Mouse (Mus musculus): ENCODE data around the gene Mrps21. TPM values are rescaled to one million over a fixed set of nuclear protein-coding genes. Genes with fewer than 3 reads are reported as not detected.

The Mrps21 gene
- polyA plus RNA-seq, 1 experiment: 142 TPM

GRCm38 (mm10) chr3:95816681-95817080 is 54.6 kb downstream of the Mrps21 start:
- H3K27ac ChIP-seq (ENCODE audit: insufficient read depth, low read length): no peak overlapping the region
- H3K36me3 ChIP-seq (ENCODE audit: control insufficient read depth, insufficient read depth, low read length, poor library complexity, severe bottlenecking): no peaks in the 10 kb centered on the region; the same call in 1 of the 2 replicates
- no peaks in the 10 kb centered on the region for H3K27me3 ChIP-seq (ENCODE audit: control insufficient read depth, insufficient read depth, low read length, poor library complexity, severe bottlenecking)
- no peak overlapping the region for H3K9ac ChIP-seq (ENCODE audit: low read depth, poor library complexity, severe bottlenecking)
- H3K4me3 ChIP-seq (ENCODE audit: low read depth, low read length): no peak overlapping the region
- no peaks in the 10 kb centered on the region for H3K4me1 ChIP-seq (ENCODE audit: control insufficient read depth, insufficient read depth, low read length)
- TF ChIP-seq EP300 (IDR thresholded peaks at IDR 0.05; ENCODE audit: insufficient read depth, low read depth, low read length): no peak
- no peak for TF ChIP-seq POLR2A (IDR thresholded peaks at IDR 0.05; ENCODE audit: insufficient read depth, low read length)
- H3K9me3 ChIP-seq (replicated peaks; ENCODE audit: control insufficient read depth, insufficient read depth, low read length, poor library complexity, severe bottlenecking): no peaks in the 10 kb centered on the region

Other genes with a start within 250 kb of the Mrps21 start
- gene Ensa, start 246.5 kb downstream of the Mrps21 start, polyA plus RNA-seq (2011; ENCODE audit: insufficient read depth, insufficient read length, low read depth, missing spikeins): 67.4 and 68.5 TPM in 2 replicates
- 247 and 264 TPM in 2 replicates for gene Mcl1, start 212.7 kb downstream of the Mrps21 start, polyA plus RNA-seq (2011; ENCODE audit: insufficient read depth, insufficient read length, low read depth, missing spikeins)
- 6.9 and 10.1 TPM in 2 replicates for gene Adamtsl4, start 183.6 kb downstream of the Mrps21 start, polyA plus RNA-seq (2011; ENCODE audit: insufficient read depth, insufficient read length, low read depth, missing spikeins)
- gene Ecm1, start 131.9 kb downstream of the Mrps21 start, polyA plus RNA-seq (2011; ENCODE audit: insufficient read depth, insufficient read length, low read depth, missing spikeins): 9.9 and 17.4 TPM in 2 replicates
- 74.5 and 78.3 TPM in 2 replicates for gene Tars2, start 111.3 kb downstream of the Mrps21 start, polyA plus RNA-seq (2011; ENCODE audit: insufficient read depth, insufficient read length, low read depth, missing spikeins)
- gene Rprd2, start 52.7 kb downstream of the Mrps21 start, polyA plus RNA-seq (2011; ENCODE audit: insufficient read depth, insufficient read length, low read depth, missing spikeins): 51.4 and 58.6 TPM in 2 replicates
- gene Prpf3, start 15.6 kb downstream of the Mrps21 start, polyA plus RNA-seq (2011; ENCODE audit: insufficient read depth, insufficient read length, low read depth, missing spikeins): 92.4 and 100 TPM in 2 replicates
- 5.9 and 7.6 TPM in 2 replicates for gene Ciart, start 10.7 kb upstream of the Mrps21 start, polyA plus RNA-seq (2011; ENCODE audit: insufficient read depth, insufficient read length, low read depth, missing spikeins)
- 3.6 and 5.4 TPM in 2 replicates for gene BC028528, start 20.5 kb upstream of the Mrps21 start, polyA plus RNA-seq (2011; ENCODE audit: insufficient read depth, insufficient read length, low read depth, missing spikeins)
- gene Aph1a, start 22.4 kb upstream of the Mrps21 start, polyA plus RNA-seq (2011; ENCODE audit: insufficient read depth, insufficient read length, low read depth, missing spikeins): 44.3 and 48.3 TPM in 2 replicates
- gene Car14, start 33.2 kb upstream of the Mrps21 start, polyA plus RNA-seq (2011; ENCODE audit: insufficient read depth, insufficient read length, low read depth, missing spikeins): 2.4 and 3.3 TPM in 2 replicates
- 386 and 405 TPM in 2 replicates for gene Anp32e, start 57.7 kb upstream of the Mrps21 start, polyA plus RNA-seq (2011; ENCODE audit: insufficient read depth, insufficient read length, low read depth, missing spikeins)
- gene Plekho1, start 124.5 kb upstream of the Mrps21 start, polyA plus RNA-seq (2011; ENCODE audit: insufficient read depth, insufficient read length, low read depth, missing spikeins): 9.2 and 15.0 TPM in 2 replicates
- 12.6 and 14.2 TPM in 2 replicates for gene Vps45, start 186.9 kb upstream of the Mrps21 start, polyA plus RNA-seq (2011; ENCODE audit: insufficient read depth, insufficient read length, low read depth, missing spikeins)
- gene Otud7b, start 233.0 kb upstream of the Mrps21 start, polyA plus RNA-seq (2011; ENCODE audit: insufficient read depth, insufficient read length, low read depth, missing spikeins): 42.5 and 42.7 TPM in 2 replicates

All from ES-Bruce4 (cell line).